Comparison of ENCODE assay signal across 12 mouse cellular contexts in the genomic region with DNA sequence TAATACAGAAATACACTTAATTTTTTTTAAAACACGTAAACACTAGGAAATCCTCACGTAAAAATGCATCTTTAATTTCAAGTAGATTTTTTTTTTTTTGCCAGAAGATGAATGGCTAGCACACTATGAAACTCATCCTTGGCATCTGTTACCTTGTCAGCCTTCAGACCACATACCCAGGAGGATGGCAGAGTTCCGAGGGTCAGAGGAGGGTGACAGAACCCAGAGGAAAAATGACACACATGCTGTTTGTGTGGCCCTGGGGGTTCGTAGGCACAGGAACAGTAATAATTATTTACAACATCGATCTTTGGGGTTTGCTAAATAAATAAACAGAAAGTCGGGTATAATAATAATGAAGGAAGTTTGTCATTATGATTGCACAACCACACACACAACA.
DNase-seq lines count a peak whose midpoint lies in the region.
"Had no signal": no experiment of that assay in that cellular context is flagged by ENCODE, and none has a peak within 500 bp of the region (broad histone marks: within the 10 kb centered on the region; RNA-seq: fewer than 3 reads in every experiment).

No protein-coding gene starts in this region.

- intact Hi-C loops in left cerebral cortex, postnatal 4 days (cut with DNase I), result no loop called here

- DNase-seq in cerebellum, postnatal 10 days, result peak; percentile 78 to 82
- no peak for DNase-seq in cerebellum, adult 18-20 months
- DNase-seq in cerebellum, postnatal 25 days, result peak; percentile 22 to 47
- no peak for DNase-seq in cerebellum, adult 11 months
- peak; percentile 30 for DNase-seq in left cerebral cortex, postnatal 4 days
- DNase-seq in left cerebral cortex, adult 9 months (ENCODE audit: low spot score in 2 of 2), result no peak
- DNase-seq: adrenal gland, adult 8-10 months; adrenal gland, postnatal 14 days; adrenal gland, postnatal 36 days; B cell, adult 2 months; cerebellum, adult 9-11 months; forebrain, postnatal 0 days had no signal

Comparison
In these comparisons a context has a peak if more than half of its experiments do, and no peak if none do; other contexts are left out.
1. DNase-seq: peak in cerebellum, postnatal 10 days (2 of 2), cerebellum, postnatal 25 days (2 of 2) and left cerebral cortex, postnatal 4 days (single experiment); none in cerebellum, adult 18-20 months (0 of 2), cerebellum, adult 11 months (single experiment) and left cerebral cortex, adult 9 months (0 of 2).